Mouse (Mus musculus): ENCODE measurements around the gene Plekhg1.
A peak's percentile ranks its signal among the peaks of the same experiment; 100 is the strongest.

Gene Plekhg1

DNA sequence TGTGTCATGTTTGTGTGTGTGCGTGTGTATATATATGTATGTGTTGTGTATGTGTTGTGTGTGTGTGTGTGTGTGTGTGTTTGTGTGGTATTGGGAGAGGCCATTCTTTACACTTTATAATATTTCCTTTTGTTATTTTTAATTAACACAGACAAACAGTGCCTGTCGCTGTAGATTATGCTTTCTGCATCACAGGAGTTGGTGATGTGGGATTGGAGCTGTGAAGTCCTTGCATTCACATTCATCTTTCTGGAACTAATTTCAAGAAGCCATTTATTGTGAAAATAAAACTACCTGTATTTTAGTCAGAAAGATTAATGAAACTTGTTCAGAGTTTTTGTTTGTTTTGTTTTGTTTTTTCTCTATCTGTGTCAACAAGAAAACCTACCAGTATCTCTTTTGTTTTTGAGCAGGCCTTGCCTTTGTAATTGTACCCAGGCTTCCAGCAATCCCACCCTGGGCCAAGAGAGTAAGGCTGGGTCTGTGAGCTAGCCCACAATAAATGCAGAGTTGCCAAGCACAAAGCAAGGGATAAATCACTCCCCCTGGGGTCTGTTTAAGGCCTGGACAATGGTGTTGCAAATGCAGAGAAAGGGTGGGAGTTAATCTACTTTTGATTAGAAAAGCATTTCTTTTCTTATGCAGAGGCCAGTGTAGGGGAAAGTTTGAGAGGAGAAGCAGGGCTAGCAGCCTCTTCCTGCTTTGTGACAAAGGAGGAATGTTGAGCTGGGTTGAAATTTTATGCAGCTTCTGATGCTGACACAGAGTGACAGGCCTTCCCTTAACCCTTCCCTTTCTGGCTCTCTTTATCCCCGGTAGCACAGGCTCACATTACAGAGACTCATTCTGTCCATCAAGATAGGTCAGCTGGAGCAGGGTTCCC, 151.5 kb downstream of the Plekhg1 start:
- no peak for DNase-seq (ENCODE audit: low spot score)

GRCm38 (mm10) chr10:3892368-3892767, 152.2 kb downstream of the Plekhg1 start:
- DNase-seq (ENCODE audit: low spot score): no peak

GRCm38 (mm10) chr10:3898068-3898467, 157.9 kb downstream of the Plekhg1 start:
- no peak for DNase-seq (ENCODE audit: low spot score)

- no peak for DNase-seq (ENCODE audit: low spot score)
Observed at GRCm38 (mm10) chr10:3900416-3900956, 160.3 kb downstream of the Plekhg1 start.

- no peak for DNase-seq (ENCODE audit: low spot score)
Observed at GRCm38 (mm10) chr10:3905747-3906146, 165.6 kb downstream of the Plekhg1 start.

DNA sequence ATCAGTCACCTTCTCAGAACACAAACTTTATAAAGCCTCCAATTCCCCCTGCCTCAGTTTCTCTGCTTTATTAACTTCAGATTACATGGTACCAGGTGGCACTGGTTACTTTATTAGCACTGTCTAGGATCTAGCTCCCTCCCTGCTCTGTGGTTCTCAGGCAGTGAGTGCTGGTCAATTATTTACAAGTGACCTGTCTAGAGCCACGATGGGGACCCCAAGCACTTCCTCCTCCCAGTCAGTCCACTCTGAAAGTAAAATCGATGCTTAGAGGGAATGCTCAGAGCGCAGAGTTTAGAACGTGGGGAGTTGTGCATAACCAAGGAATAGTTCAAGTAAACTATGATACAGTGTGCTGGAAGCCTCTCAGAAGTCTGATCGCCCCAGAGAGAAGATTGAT, 173.9 kb downstream of the Plekhg1 start:
- DNase-seq (ENCODE audit: low spot score): no peak

DNA sequence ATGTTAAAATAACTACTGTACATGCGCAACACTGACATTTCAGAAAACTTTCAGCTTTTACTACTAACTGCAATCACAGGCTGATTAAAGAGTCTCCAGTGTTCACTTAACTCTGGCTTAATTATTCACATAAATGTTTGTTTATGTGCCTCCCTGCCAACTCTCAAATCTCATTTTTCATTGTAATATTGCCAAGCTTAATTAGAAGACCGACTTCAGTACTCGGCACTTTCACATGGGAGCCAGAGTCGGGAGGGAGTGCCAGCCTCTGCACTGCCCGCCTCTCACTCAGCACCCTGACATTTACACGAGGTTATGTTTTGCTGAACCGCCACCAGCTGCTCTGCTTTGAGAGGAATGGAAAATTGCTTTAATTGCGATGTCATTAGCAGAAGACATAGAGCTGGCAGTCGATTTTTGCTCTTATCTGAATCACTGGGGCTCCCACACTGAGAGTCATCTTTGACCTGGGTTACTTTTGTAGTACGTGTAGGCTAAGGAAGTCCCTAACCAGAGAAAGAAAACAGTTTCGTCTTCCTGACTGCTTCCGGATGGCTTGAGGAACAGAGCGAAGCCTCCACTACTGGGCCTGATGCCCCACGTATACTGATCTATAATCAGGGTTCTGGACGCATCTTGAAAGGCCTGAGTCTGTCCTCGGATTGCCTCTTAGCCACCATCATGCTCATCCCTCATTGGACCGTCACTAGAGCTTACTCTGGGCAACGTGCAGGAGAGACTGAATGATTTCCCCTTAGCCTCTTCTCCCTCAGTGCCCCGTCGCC, 180.4 kb downstream of the Plekhg1 start:
- no peak for DNase-seq (ENCODE audit: low spot score)

DNA sequence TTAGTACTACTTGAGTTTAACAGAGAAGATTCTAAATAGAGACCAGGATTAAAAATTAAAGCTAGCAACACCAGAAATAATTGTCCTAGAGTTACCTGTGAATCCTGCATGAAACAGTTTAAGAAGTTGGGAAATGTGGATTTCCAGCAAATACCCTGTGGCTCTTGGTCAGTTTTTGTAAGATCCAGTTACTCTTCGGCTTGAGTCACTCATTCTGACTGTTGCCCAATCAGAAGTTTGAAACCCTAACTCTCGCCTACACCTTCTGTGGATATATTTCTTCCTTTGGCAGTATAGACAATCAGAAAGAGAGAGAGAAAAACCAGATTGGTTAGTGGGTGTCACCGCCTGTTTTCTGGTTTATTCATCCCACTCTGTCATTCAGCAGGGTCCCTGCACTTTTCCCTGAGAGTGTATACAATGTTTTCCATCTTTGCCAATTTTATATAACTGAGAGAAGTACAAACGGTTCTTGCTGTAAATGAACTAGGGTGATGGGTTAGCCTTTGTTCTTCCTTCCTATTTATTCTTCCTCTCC, 187.9 kb downstream of the Plekhg1 start:
- no peak for DNase-seq (ENCODE audit: low spot score)

DNA sequence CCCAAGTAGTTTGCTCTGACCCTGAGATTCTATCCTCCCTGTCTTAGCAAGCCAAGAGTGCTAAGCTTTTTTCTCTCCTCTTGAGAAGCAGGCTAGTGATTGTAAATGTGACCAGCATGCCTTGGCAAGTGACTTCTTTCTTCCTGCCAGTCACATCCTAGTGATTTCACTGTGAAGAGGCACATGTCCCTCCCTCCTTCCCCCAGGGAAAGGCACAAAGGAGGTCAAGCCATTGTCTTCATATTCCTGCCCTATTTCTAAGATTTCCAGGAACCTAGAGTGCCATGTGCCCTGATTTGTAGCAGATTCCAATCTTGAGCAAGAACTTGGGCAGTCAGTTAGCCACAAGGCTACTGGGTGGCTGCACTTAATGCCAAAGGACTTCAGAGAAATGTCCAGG, 191.7 kb downstream of the Plekhg1 start:
- DNase-seq (ENCODE audit: low spot score): no peak

- DNase-seq (ENCODE audit: low spot score): no peak
Observed at GRCm38 (mm10) chr10:3933311-3933940, 193.3 kb downstream of the Plekhg1 start.

DNA sequence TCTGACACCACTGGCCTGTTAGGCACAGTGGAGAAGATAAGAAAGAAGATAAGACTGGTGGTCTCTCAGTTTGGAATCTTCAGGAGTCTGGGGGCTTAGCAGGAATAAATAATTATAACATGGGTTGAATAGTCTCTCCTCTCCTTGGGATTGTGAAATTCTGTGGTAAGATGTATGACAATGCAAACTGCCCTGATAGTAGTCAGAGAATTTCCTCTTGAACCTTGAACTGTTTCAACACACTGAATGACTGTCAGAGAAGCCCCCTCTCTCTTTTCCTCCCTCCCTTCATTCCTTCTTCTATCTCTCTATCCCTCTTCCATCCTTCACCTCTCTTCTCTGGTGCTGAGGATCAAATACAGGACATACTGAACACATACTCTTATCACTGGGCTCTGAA, 196.7 kb downstream of the Plekhg1 start:
- DNase-seq (ENCODE audit: low spot score): no peak

- no peak for DNase-seq (ENCODE audit: low spot score)
Observed at GRCm38 (mm10) chr10:3939895-3940595, 199.9 kb downstream of the Plekhg1 start.

DNA sequence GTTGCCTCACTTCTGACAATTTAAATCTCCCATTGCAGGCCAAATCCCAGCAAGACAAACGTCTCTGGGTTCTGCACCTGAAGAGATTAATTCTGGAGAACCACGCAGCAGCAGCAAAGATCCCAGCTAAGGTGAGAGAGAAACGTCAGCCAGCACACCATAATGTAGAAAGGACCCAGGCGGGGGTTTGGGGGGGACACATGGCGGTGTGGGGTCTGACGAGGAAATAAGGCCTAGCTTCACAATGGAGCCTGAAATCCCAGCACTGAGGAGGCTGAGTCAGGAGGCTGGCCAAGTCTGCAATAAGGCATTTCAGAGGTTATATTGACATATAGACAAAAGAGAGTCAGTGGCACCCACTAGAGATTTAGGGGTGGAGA, 200.4 kb downstream of the Plekhg1 start:
- no peak for DNase-seq (ENCODE audit: low spot score)

DNA sequence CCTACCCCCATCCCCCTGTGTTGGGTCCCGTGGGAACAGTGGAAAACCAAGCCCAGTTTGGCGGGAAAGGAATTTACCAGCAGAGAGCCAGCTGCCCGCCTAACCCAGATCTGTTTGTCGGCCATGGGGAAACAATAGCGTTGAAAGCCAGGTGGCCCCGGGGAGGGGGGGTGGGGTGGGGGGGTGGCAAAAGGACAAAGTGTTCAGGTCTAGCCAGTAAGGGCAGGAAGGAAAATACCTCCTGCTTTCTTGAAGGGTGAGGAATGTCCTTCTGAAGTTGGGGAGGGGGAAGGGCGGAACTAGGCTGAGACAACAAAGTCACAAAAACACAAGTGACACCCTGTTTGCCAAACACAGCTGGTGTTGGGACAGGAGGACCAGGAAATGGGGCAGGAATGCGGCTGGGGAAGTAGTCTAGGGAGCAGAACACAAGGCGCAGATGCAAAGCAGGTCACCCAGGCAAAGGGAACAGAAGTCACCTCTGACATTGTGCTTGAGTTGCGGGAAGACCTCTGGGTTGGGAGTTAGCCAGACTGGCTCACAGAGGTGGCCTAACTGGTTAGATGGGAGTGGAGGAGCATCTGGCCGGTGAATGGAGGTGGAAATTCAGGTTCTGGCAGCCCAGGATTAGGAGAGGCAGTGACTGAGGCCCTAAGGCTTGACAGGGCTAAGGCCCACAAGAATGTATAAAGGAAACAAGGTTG, 201.0 kb downstream of the Plekhg1 start:
- DNase-seq (ENCODE audit: low spot score): peak; percentile 21

DNA sequence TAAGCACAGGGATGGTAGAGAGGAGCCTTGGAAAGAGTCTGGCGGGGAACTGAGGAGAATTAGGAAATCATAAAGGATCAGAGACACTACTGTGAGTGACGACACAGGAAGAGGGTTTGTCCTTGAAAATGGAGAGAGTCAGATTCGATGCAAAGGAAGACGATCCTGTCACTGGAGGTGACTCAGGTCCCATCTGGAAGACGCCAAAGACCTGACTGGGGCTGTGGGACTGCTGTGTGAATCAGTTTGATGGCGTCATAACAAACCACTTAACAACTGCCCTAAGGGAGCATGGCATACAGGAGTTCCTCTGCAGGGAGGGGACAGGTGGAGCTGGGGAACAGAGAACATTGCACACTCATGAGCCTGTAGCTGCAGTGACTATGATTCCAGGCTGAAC, 202.1 kb downstream of the Plekhg1 start:
- no peak for DNase-seq (ENCODE audit: low spot score)

GRCm38 (mm10) chr10:3943492-3944395, 203.6 kb downstream of the Plekhg1 start:
- DNase-seq (ENCODE audit: low spot score): peak; percentile 39

DNA sequence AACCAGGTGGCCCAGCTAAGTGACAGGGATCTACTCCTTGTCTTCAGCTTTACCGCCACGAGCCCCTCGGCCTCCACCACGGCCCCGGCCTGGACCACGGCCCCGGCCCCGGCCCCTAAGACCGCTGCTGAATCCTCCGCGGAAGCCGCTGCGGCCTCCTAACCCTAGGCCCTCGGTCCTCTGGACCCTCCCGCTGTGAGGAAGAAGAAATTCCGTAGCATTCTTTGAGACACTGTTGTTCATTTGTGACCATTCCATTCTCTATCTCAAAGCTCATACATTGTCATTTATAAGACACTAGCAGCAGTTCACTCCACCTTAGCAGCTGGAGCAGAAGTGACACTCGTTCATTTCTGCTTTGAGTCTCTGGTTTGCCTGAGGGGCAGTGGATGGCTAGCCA, 206.7 kb downstream of the Plekhg1 start:
- no peak for DNase-seq (ENCODE audit: low spot score)

GRCm38 (mm10) chr10:3947346-3947745, 207.2 kb downstream of the Plekhg1 start:
- DNase-seq (ENCODE audit: low spot score): no peak

GRCm38 (mm10) chr10:3949306-3949705, 209.1 kb downstream of the Plekhg1 start:
- no peak for DNase-seq (ENCODE audit: low spot score)

DNA sequence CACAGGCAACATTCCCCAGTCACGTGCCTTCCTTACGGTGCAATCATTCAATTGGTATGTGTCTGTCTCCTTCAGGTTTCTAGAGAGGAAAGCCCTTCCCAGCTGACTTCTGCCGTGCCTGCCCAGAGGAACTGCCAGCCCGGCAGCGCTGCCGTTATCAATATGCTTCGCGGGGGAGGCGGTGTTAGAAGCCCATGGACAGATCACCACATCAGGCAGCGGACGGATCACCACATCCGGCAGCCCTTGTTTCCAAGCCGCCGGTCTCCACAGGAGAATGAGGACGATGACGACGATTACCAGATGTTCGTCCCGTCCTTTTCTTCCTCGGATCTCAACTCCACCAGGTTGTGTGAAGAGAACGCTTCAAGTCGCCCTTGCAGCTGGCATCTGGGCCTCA, 216.3 kb downstream of the Plekhg1 start:
- no peak for DNase-seq (ENCODE audit: low spot score)
